Mouse (Mus musculus): ENCODE data around the gene Krt222. TPM values are rescaled to one million over a fixed set of nuclear protein-coding genes. Genes with fewer than 3 reads are reported as not detected.
A peak's percentile ranks its signal among the peaks of the same experiment; 100 is the strongest.

The Krt222 gene
- total and polyA plus RNA-seq, 2 experiments from 2014 or later: 4.5 to 6.9 TPM

DNA sequence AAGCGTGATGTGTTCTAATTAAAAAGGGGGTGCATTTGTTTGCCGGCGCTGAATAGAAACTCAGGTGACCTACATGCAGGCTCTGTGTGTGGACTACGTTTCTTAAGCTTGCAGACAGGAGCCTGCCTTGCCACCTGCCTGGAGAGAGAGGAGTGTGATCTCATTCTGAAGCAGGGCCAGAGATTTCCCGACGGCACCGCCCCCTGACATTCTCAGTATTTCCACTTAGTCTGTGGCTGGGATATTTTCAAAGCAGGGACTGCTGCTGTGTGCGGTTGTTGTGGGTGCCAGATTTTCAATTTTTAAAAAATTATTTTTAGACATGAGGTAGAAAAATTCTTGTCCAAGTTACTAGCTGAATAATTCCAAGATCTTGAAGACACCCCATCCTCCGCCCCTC is 21.3 kb upstream of the Krt222 start:
- Histone ChIP-seq H3K36me3 (replicated peaks; ENCODE audit: control insufficient read depth, insufficient read depth, low read length) (no peaks in the 10 kb centered on the region), H3K9me3 (replicated peaks; ENCODE audit: control insufficient read depth, low read length) (no peaks in the 10 kb centered on the region), H3K27me3 (ENCODE audit: control insufficient read depth, insufficient read depth, low read length) (no peaks in the 10 kb centered on the region), H3K4me2 (ENCODE audit: low read depth, low read length) (no peak overlapping the region), H3K4me3 (ENCODE audit: low read depth, low read length) (no peak overlapping the region), H3K4me1 (ENCODE audit: control insufficient read depth, insufficient read depth) (no peaks in the 10 kb centered on the region), H3K27ac (ENCODE audit: low read depth) (peak overlapping the region; percentile 61; the same call in 1 of the 2 replicates), H3K9ac (replicated peaks; ENCODE audit: low read depth, low read length) (no peak overlapping the region)
- TF ChIP-seq EP300 (IDR thresholded peaks at IDR 0.05; ENCODE audit: low read depth) (no peak), CTCF (IDR thresholded peaks at IDR 0.05; ENCODE audit: low read depth) (no peak)
- WGBS: 44% methylated on average over 9 of the region's 9 CpGs
- ATAC-seq (ENCODE audit: insufficient read depth, low read depth) (no peak; the same call in 1 of the 2 replicates), DNase-seq (ENCODE audit: low spot score) (peak; percentile 47)

DNA sequence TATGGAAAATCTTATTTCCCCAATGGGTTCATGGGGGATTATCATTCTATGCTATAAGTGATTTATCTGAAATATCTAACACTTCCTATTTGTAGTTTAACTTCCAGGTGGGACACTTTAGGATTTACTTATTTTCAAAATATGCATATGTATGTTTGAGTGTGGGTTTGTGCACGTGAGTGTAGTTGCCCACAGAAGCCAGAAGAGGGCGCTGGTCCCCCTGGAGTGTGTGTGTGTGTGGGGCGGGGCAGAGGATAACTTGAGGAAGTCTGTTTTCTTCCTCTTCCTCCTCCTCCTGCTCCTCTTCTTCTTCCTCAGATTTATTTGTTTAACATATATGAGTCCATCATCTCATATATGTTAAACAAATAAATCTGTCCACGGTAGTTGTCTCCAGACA is 12.3 kb upstream of the Krt222 start:
- 72% methylated on average over 4 of the region's 4 CpGs for WGBS

DNA sequence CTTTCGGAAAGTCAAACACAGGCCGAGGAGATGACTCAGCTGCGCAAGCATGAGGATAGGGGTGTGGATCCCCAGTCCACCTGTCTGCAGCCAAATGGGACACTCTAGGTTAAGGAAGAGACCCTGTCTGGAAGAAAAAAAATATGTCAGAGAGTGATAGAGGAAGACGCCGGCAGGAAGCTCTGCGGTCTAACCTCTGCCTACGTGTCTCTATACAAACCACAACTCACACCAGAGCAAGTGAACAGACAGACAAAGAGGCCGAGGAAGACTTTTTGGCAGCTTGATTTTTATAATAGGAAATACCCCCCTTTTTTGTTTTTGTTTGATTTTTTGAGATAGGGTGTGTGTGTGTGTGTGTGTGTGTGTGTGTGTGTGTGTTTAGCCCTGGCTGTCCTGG is 11.4 kb upstream of the Krt222 start:
- no peaks in the 10 kb centered on the region for H3K27me3 ChIP-seq (ENCODE audit: control insufficient read depth, insufficient read depth, low read length)
- WGBS: 89% methylated on average over 8 of the region's 8 CpGs
- no peak overlapping the region for H3K27ac ChIP-seq (ENCODE audit: low read depth)
- H3K9ac ChIP-seq (replicated peaks; ENCODE audit: low read depth, low read length): no peak overlapping the region
- H3K9me3 ChIP-seq (replicated peaks; ENCODE audit: control insufficient read depth, low read length): no peaks in the 10 kb centered on the region
- no peak for DNase-seq (ENCODE audit: low spot score)
- no peak overlapping the region for H3K4me3 ChIP-seq (ENCODE audit: low read depth, low read length)
- ATAC-seq (ENCODE audit: insufficient read depth, low read depth): no peak
- no peaks in the 10 kb centered on the region for H3K4me1 ChIP-seq (ENCODE audit: control insufficient read depth, insufficient read depth)
- TF ChIP-seq EP300 (IDR thresholded peaks at IDR 0.05; ENCODE audit: low read depth) (no peak), CTCF (IDR thresholded peaks at IDR 0.05; ENCODE audit: low read depth) (no peak)
- no peak overlapping the region for H3K4me2 ChIP-seq (ENCODE audit: low read depth, low read length)
- H3K36me3 ChIP-seq (replicated peaks; ENCODE audit: control insufficient read depth, insufficient read depth, low read length): no peaks in the 10 kb centered on the region

More for the DNA sequence above, 12.3 kb upstream of the Krt222 start:
- Histone ChIP-seq H3K4me2 (ENCODE audit: low read depth, low read length) (no peak overlapping the region), H3K9ac (replicated peaks; ENCODE audit: low read depth, low read length) (no peak overlapping the region), H3K27me3 (ENCODE audit: control insufficient read depth, insufficient read depth, low read length) (no peaks in the 10 kb centered on the region), H3K9me3 (replicated peaks; ENCODE audit: control insufficient read depth, low read length) (no peaks in the 10 kb centered on the region), H3K4me1 (ENCODE audit: control insufficient read depth, insufficient read depth) (no peaks in the 10 kb centered on the region), H3K27ac (ENCODE audit: low read depth) (no peak overlapping the region), H3K4me3 (ENCODE audit: low read depth, low read length) (no peak overlapping the region), H3K36me3 (replicated peaks; ENCODE audit: control insufficient read depth, insufficient read depth, low read length) (no peaks in the 10 kb centered on the region)
- ATAC-seq (ENCODE audit: insufficient read depth, low read depth): no peak
- TF ChIP-seq CTCF (IDR thresholded peaks at IDR 0.05; ENCODE audit: low read depth) (no peak), EP300 (IDR thresholded peaks at IDR 0.05; ENCODE audit: low read depth) (no peak)
- DNase-seq (ENCODE audit: low spot score): no peak

DNA sequence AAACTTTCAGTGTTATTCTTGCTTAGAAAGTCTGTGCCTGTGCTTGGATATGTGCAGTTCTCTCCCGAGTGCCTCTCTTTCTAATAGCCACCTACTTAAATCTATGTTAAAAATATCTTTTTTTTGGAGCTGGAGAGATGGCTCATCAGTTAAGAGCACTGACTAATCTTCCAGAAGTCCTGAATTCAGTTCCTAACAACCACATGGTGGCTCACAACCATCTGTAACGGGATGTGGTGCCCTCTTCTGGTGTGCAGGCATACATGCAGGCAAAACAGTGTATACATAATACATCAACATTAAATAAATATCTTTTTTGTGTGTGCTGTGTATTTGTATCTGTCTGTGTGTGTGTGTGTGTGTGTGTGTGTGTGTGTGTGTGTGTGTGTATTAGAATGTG is 10.0 kb upstream of the Krt222 start:
- ATAC-seq (ENCODE audit: insufficient read depth, low read depth) (no peak), DNase-seq (ENCODE audit: low spot score) (no peak)
- no peak overlapping the region for H3K27ac ChIP-seq (ENCODE audit: low read depth)
- no peak overlapping the region for H3K4me3 ChIP-seq (ENCODE audit: low read depth, low read length)
- no peaks in the 10 kb centered on the region for H3K36me3 ChIP-seq (replicated peaks; ENCODE audit: control insufficient read depth, insufficient read depth, low read length)
- no peaks in the 10 kb centered on the region for H3K9me3 ChIP-seq (replicated peaks; ENCODE audit: control insufficient read depth, low read length)
- no peak overlapping the region for H3K9ac ChIP-seq (replicated peaks; ENCODE audit: low read depth, low read length)
- no peaks in the 10 kb centered on the region for H3K4me1 ChIP-seq (ENCODE audit: control insufficient read depth, insufficient read depth)
- no peaks in the 10 kb centered on the region for H3K27me3 ChIP-seq (ENCODE audit: control insufficient read depth, insufficient read depth, low read length)
- TF ChIP-seq CTCF (IDR thresholded peaks at IDR 0.05; ENCODE audit: low read depth): no peak
- no peak for TF ChIP-seq EP300 (IDR thresholded peaks at IDR 0.05; ENCODE audit: low read depth)
- 56% methylated on average over 2 of the region's 2 CpGs for whole genome bisulfite sequencing
- H3K4me2 ChIP-seq (ENCODE audit: low read depth, low read length): no peak overlapping the region

DNA sequence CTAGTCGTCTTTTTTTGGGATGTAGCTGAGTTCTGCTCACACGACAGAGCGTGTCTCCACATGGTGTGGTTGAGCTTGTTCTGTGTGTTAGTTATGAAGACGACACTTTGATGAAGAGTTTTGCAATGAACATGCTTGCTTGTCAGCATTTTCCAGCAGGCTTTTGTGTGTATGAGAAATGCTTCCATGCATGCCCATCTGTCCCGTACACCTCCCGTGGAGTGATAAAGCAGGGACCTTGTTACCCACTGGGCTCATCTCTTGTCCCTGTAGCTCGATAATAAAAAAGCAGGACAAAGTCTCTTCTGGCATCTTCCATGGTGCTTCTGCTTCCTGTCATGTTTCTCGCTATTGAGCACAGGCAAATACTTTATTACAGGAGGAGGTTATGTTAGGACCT is 8.8 kb upstream of the Krt222 start:
- Histone ChIP-seq H3K36me3 (replicated peaks; ENCODE audit: control insufficient read depth, insufficient read depth, low read length) (no peaks in the 10 kb centered on the region), H3K9ac (replicated peaks; ENCODE audit: low read depth, low read length) (no peak overlapping the region), H3K27ac (ENCODE audit: low read depth) (no peak overlapping the region), H3K4me1 (ENCODE audit: control insufficient read depth, insufficient read depth) (no peaks in the 10 kb centered on the region), H3K4me2 (ENCODE audit: low read depth, low read length) (no peak overlapping the region), H3K4me3 (ENCODE audit: low read depth, low read length) (no peak overlapping the region), H3K9me3 (replicated peaks; ENCODE audit: control insufficient read depth, low read length) (no peaks in the 10 kb centered on the region), H3K27me3 (ENCODE audit: control insufficient read depth, insufficient read depth, low read length) (no peaks in the 10 kb centered on the region)
- DNase-seq (ENCODE audit: low spot score) (no peak), ATAC-seq (ENCODE audit: insufficient read depth, low read depth) (no peak)
- 62% methylated on average over 8 of the region's 8 CpGs for WGBS
- no peak for TF ChIP-seq CTCF (IDR thresholded peaks at IDR 0.05; ENCODE audit: low read depth)
- no peak for TF ChIP-seq EP300 (IDR thresholded peaks at IDR 0.05; ENCODE audit: low read depth)

DNA sequence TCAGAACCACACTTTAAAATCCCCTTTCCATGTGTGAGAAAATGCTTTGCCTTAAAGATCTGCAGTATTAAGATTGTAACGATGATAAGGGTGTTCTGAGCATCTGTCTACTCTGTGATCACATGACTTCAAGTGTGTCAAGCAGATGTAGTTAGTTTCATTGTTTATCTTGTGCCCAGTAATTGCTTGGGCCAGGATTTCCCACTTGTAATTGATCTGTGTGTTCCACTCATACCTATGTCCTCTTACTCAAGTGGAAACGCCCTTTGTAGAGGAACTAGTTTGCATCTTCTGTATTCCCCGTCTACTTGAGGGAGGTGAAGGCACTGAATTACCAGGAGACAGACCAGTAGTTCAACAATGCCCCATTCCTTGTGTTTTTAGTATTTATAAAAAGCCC is 6.8 kb upstream of the Krt222 start:
- no peaks in the 10 kb centered on the region for H3K9me3 ChIP-seq (replicated peaks; ENCODE audit: control insufficient read depth, low read length)
- TF ChIP-seq EP300 (IDR thresholded peaks at IDR 0.05; ENCODE audit: low read depth): no peak
- no peak for TF ChIP-seq CTCF (IDR thresholded peaks at IDR 0.05; ENCODE audit: low read depth)
- ATAC-seq (ENCODE audit: insufficient read depth, low read depth) (no peak), DNase-seq (ENCODE audit: low spot score) (no peak)
- H3K9ac ChIP-seq (replicated peaks; ENCODE audit: low read depth, low read length): no peak overlapping the region
- H3K27me3 ChIP-seq (ENCODE audit: control insufficient read depth, insufficient read depth, low read length): no peaks in the 10 kb centered on the region
- no peak overlapping the region for H3K4me3 ChIP-seq (ENCODE audit: low read depth, low read length)
- no peak overlapping the region for H3K4me2 ChIP-seq (ENCODE audit: low read depth, low read length)
- H3K36me3 ChIP-seq (replicated peaks; ENCODE audit: control insufficient read depth, insufficient read depth, low read length): no peaks in the 10 kb centered on the region
- 55% methylated on average over 3 of the region's 3 CpGs for WGBS
- no peaks in the 10 kb centered on the region for H3K4me1 ChIP-seq (ENCODE audit: control insufficient read depth, insufficient read depth)
- H3K27ac ChIP-seq (ENCODE audit: low read depth): no peak overlapping the region

Measured in heart, postnatal 0 days (tissue).